Mouse (Mus musculus) limb, embryonic 12.5 days (tissue): Measurements from ENCODE around the gene S100a4. TPM values are rescaled to one million over a fixed set of nuclear protein-coding genes. Genes with fewer than 3 reads are reported as not detected.

Source experiments
- ATAC-seq: fragments of 200-750 bp; cut with Nextera tagmentation; 2 replicates; pipeline ENCODE4 v1.8.0; 2017; ENCODE audit warnings: low read depth, moderate TSS enrichment; ENCODE audit not compliant: insufficient number of reproducible peaks, insufficient read depth, low FRiP score, low TSS enrichment
- H3K27ac ChIP-seq: fragments of 300-500 bp; sonication (generic); 2 replicates; pipeline ENCODE4 v1.5.1; 2016; ENCODE audit warnings: mild to moderate bottlenecking, moderate library complexity
- H3K27me3 ChIP-seq: fragments of 300-500 bp; sonication (generic); 2 replicates; pipeline ENCODE4 v1.6.1; 2016; ENCODE audit warnings: mild to moderate bottlenecking, moderate library complexity
- H3K36me3 ChIP-seq: fragments of 300-500 bp; sonication (generic); 2 replicates; pipeline ENCODE4 v1.6.1; 2016; ENCODE audit warnings: mild to moderate bottlenecking, moderate library complexity
- H3K4me1 ChIP-seq: fragments of 300-500 bp; sonication (generic); replicated peaks from 2 replicates; pipeline ENCODE4 v1.6.1; 2016
- H3K4me2 ChIP-seq: fragments of 300-500 bp; sonication (generic); 2 replicates; pipeline ENCODE4 v1.6.1; 2016; ENCODE audit warnings: mild to moderate bottlenecking, moderate library complexity
- H3K4me3 ChIP-seq: fragments of 300-500 bp; sonication (generic); replicated peaks from 2 replicates; pipeline ENCODE4 v1.5.1; 2016; ENCODE audit warnings: mild to moderate bottlenecking
- H3K9ac ChIP-seq: fragments of 300-500 bp; sonication (generic); replicated peaks from 2 replicates; pipeline ENCODE4 v1.6.1; 2016; ENCODE audit warnings: mild to moderate bottlenecking, moderate library complexity
- H3K9me3 ChIP-seq: fragments of 300-500 bp; sonication (generic); 2 replicates; pipeline ENCODE4 v1.6.1; 2016; ENCODE audit warnings: mild to moderate bottlenecking, moderate library complexity
- WGBS: fragments of 180-500 bp; shearing (Covaris S2); methylation state at CpG from one replicate; pipeline ENCODE4 v1.1.7; 2016; 5-methylcytosine and 5-hydroxymethylcytosine counted together
- polyA plus RNA-seq: library from polyadenylated mRNA; unstranded; fragments of >200 nt; fragmentation: Nextera tagmentation; extraction: Ambion mirVana; gene quantifications from 2 replicates; pipeline ENCODE4 v1.2.1, GENCODE M21; 2016

Gene S100a4
- polyA plus RNA-seq = 3.5 and 4.7 TPM in 2 replicates

DNA sequence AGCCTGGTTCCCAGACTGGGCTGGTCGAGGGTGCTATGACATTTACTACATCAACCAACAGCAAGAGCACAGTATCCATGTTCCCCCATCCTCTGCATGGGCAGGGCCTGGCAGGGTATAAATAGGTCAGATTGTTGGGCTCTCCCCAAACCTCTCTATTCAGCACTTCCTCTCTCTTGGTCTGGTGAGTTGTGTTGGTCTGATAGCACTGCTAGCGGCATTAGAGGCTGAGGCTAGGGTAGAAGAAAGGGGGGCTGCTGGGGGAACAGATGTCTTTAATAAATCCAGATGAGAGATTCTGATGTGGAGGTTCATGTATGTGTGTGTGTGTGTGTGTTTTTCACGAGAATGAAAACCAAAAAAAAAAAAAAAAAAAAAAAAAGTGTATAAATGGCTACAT is at the start of gene S100a4:
TSS of gene S100a4 (plus strand) at position 149 of the 400 bp plus-strand sequence.
- WGBS = 15% methylated on average over 3 of the region's 3 CpGs
- Histone ChIP-seq H3K27ac (peak within 1 kb of the TSS; percentile 90), H3K4me2 (no peak within 1 kb of the TSS)

GRCm38 (mm10) chr3:90555954-90556353 is 47.6 kb upstream of the S100a4 start:
- WGBS = 69% methylated on average over 5 of the region's 5 CpGs
- no peaks in the 10 kb centered on the region for H3K4me1 ChIP-seq
- H3K27ac ChIP-seq = no peak overlapping the region

More for the DNA sequence above, at the start of gene S100a4:
- Histone ChIP-seq H3K4me3 (no peak within 1 kb of the TSS), H3K36me3 (no peaks in the 10 kb centered on the region), H3K4me1 (peaks cover 34% of the 10 kb centered on the region), H3K27me3 (no peaks in the 10 kb centered on the region), H3K9me3 (no peaks in the 10 kb centered on the region), H3K9ac (no peak within 1 kb of the TSS)
- ATAC-seq = no peak

DNA sequence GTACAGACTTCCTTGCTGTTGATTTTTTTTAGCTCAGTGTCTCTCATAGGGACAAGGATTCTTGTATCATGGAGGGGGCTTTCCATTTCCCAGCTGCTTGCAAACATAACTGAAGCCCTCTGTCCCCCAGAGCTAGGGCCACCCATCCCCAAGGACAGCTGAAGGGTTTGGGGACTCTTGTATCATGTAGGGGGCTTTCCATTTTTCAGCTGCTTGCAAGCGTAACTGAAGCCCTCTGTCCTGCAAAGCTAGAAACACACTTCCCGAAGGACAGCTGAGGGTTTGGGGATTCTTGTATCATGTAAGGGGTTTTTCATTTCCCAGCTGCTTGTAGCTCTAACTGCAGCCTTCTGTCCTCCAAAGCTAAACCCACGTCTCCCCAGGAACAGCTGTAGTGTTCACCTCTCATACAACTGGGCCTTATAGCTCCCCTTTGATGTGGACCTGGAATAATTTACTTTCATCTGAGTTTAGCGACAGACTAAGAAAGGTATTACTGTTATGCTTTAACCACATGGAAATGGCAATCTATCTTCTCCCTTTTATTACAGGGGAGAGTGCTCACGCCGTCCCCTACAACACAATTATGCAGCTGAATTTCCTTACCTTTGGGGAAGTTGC is 43.5 kb upstream of the S100a4 start, which contains the start of gene S100a3:
TSS of gene S100a3 (plus strand) at position 571 of the 621 bp plus-strand sequence.
- H3K27ac ChIP-seq = no peak within 1 kb of the TSS
- no peak within 1 kb of the TSS for H3K9ac ChIP-seq
- H3K27me3 ChIP-seq = no peaks in the 10 kb centered on the region
- H3K9me3 ChIP-seq = no peaks in the 10 kb centered on the region
- no peaks in the 10 kb centered on the region for H3K36me3 ChIP-seq
- H3K4me1 ChIP-seq = no peaks in the 10 kb centered on the region
- no peak for ATAC-seq
- 61% methylated on average over 6 of the region's 6 CpGs for WGBS
- no peak within 1 kb of the TSS for H3K4me2 ChIP-seq
- H3K4me3 ChIP-seq = no peak within 1 kb of the TSS

More at GRCm38 (mm10) chr3:90555954-90556353, 47.6 kb upstream of the S100a4 start:
- no peak for ATAC-seq
- Histone ChIP-seq H3K27me3 (no peaks in the 10 kb centered on the region), H3K36me3 (no peaks in the 10 kb centered on the region), H3K4me3 (no peak overlapping the region), H3K9me3 (no peaks in the 10 kb centered on the region), H3K9ac (no peak overlapping the region), H3K4me2 (no peak overlapping the region)

DNA sequence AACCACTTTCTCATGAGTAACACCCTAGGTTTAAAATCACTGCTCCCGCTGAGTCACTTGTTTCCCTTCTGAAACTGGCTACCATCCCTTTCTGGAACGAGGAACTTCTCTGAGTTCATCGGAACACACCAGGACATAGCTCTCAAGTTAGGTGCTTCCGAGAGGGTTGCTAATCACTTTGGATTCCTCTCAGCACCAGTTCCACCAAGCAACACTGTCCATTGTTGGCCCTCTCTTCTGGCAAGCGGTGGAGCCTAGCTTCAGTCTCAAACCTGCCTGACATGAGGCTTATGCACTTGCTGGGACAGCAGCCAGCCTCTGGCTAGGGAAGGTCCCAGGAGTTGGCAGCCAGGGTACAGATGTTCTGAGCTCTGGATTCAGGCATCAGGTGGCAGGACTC is 28.9 kb upstream of the S100a4 start:
- H3K36me3 ChIP-seq = no peaks in the 10 kb centered on the region
- H3K9me3 ChIP-seq = no peaks in the 10 kb centered on the region
- no peak overlapping the region for H3K4me2 ChIP-seq
- no peak overlapping the region for H3K4me3 ChIP-seq
- no peak for ATAC-seq
- no peak overlapping the region for H3K27ac ChIP-seq
- peaks cover 5% of the 10 kb centered on the region for H3K4me1 ChIP-seq
- WGBS = 83% methylated on average over 5 of the region's 5 CpGs
- H3K27me3 ChIP-seq = no peaks in the 10 kb centered on the region
- H3K9ac ChIP-seq = no peak overlapping the region

- no peak overlapping the region for H3K4me3 ChIP-seq
- H3K9ac ChIP-seq = no peak overlapping the region
- no peak overlapping the region for H3K27ac ChIP-seq
- ATAC-seq = no peak
- H3K9me3 ChIP-seq = no peaks in the 10 kb centered on the region
- no peaks in the 10 kb centered on the region for H3K27me3 ChIP-seq
- 88% methylated on average over 3 of the region's 3 CpGs for WGBS
- H3K4me2 ChIP-seq = no peak overlapping the region
- H3K4me1 ChIP-seq = peaks cover 6% of the 10 kb centered on the region
- no peaks in the 10 kb centered on the region for H3K36me3 ChIP-seq
These were observed 28.3 kb upstream of the S100a4 start for GRCm38 (mm10) chr3:90575320-90575719.

DNA sequence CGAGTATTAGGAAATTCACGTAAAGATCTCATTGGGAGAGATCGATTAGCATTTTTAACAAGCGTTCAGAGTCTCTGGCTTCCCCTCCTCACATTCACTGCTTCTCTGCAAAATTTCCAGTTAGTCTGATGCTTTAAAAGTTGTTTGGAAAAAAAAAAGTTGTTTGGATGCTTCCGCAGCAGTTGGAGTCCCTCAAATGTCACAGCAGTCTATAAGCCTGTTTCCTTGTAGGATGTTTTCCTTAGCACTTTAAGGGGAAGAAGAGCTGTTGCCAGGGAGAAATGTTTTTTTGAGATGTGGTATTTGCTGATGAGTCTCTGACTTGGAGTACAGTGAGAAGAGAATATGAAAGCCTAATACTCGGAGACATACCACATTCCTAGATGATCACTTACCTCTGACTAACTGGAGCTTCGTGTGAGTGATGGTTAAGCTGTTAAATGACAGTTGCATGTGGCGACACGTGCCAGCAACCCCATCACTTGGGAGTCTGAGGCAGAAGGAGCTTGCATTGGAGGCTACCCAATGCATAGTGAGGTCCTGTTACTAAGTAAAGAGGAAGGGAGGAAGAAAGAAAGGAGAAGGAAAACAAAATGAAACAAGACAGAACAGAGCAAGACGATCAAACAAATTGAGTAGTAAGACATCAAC is 27.1 kb upstream of the S100a4 start:
- H3K9ac ChIP-seq = no peak overlapping the region
- no peaks in the 10 kb centered on the region for H3K36me3 ChIP-seq
- no peak overlapping the region for H3K4me3 ChIP-seq
- WGBS = 73% methylated on average over 10 of the region's 10 CpGs
- no peak overlapping the region for H3K27ac ChIP-seq
- peaks cover 6% of the 10 kb centered on the region for H3K4me1 ChIP-seq
- H3K27me3 ChIP-seq = no peaks in the 10 kb centered on the region
- H3K9me3 ChIP-seq = no peaks in the 10 kb centered on the region
- H3K4me2 ChIP-seq = no peak overlapping the region
- no peak for ATAC-seq

DNA sequence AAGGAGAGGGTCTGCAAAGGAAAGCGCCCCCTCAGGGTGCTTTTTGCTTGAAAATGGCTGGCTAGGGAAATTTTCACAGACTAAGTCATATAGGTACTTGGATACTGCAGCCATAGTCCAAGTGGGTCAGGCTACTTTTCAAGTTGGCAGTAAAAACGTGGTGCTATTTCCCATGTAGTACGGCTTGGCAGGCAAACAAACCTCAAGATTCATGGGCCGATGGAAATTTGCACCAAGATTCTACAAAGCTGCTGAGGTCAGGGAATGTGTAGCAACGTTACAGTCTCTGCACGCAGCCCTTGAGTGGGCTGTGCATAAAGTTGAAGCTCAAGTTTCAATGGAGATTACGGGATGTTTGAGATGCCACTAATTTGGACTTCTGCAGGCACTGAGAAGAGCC is 24.1 kb upstream of the S100a4 start:
- ATAC-seq = no peak
- H3K4me2 ChIP-seq = no peak overlapping the region
- H3K4me3 ChIP-seq = no peak overlapping the region
- no peak overlapping the region for H3K27ac ChIP-seq
- H3K9ac ChIP-seq = no peak overlapping the region
- peaks cover 6% of the 10 kb centered on the region for H3K4me1 ChIP-seq
- no peaks in the 10 kb centered on the region for H3K36me3 ChIP-seq
- no peaks in the 10 kb centered on the region for H3K9me3 ChIP-seq
- 62% methylated on average over 7 of the region's 7 CpGs for WGBS
- no peaks in the 10 kb centered on the region for H3K27me3 ChIP-seq

DNA sequence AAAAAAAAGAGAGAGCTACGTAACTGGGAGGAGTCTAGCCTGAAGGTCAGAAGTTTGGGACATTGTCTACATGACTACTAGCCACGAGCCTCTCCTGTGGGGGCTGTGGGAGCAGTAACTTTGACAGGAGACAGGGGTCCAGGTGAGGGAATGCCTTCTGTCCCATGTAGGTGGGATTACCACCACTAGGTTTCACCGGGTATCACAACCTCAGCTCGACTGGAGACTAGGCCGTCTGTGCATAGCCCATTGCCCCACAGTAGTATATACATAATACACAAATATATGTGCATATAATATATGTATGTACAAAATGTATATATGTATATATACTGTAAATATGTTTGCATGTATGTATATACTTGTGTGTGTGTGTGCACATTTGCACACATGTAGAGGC is 22.4 kb upstream of the S100a4 start:
- WGBS = 94% methylated on average over 5 of the region's 5 CpGs
- Histone ChIP-seq H3K4me1 (peaks cover 10% of the 10 kb centered on the region), H3K9me3 (no peaks in the 10 kb centered on the region), H3K9ac (no peak overlapping the region), H3K27ac (no peak overlapping the region), H3K27me3 (no peaks in the 10 kb centered on the region), H3K4me2 (no peak overlapping the region), H3K36me3 (no peaks in the 10 kb centered on the region), H3K4me3 (no peak overlapping the region)
- ATAC-seq = no peak

- no peaks in the 10 kb centered on the region for H3K27me3 ChIP-seq
- no peak for ATAC-seq
- H3K9ac ChIP-seq = no peak overlapping the region
- H3K4me1 ChIP-seq = peaks cover 10% of the 10 kb centered on the region
- H3K9me3 ChIP-seq = no peaks in the 10 kb centered on the region
- H3K36me3 ChIP-seq = no peaks in the 10 kb centered on the region
- H3K4me3 ChIP-seq = no peak overlapping the region
- WGBS = 100% methylated on average over 1 of the region's 1 CpGs
- no peak overlapping the region for H3K4me2 ChIP-seq
- no peak overlapping the region for H3K27ac ChIP-seq
These were observed 21.4 kb upstream of the S100a4 start for GRCm38 (mm10) chr3:90582156-90582555.

DNA sequence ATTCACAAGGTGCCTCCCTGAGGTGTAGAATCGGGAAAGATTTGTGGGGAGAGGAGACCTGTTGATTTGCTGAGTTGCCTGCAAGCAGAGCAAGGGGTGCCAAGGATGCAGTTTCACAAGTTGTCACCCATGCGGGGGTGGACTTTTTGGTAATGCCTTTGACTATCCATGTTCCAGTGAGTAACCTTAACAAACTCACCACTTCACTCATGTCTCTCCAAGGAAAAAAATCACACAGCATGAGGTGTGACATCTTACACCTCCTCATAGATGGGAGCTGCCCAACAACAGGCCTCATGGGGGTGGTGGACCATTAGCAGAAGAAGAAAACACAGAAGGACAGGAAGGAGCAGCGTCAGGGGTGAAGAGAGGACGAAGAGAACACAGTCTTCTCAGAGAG is 21.0 kb upstream of the S100a4 start:
- H3K36me3 ChIP-seq = no peaks in the 10 kb centered on the region
- H3K9ac ChIP-seq = no peak overlapping the region
- no peaks in the 10 kb centered on the region for H3K27me3 ChIP-seq
- 80% methylated on average over 4 of the region's 4 CpGs for WGBS
- peaks cover 10% of the 10 kb centered on the region for H3K4me1 ChIP-seq
- H3K4me3 ChIP-seq = no peak overlapping the region
- H3K9me3 ChIP-seq = no peaks in the 10 kb centered on the region
- no peak for ATAC-seq
- H3K4me2 ChIP-seq = no peak overlapping the region
- no peak overlapping the region for H3K27ac ChIP-seq

GRCm38 (mm10) chr3:90583893-90584292 is 19.7 kb upstream of the S100a4 start:
- Histone ChIP-seq H3K9me3 (no peaks in the 10 kb centered on the region), H3K36me3 (no peaks in the 10 kb centered on the region), H3K27me3 (no peaks in the 10 kb centered on the region), H3K4me3 (no peak overlapping the region), H3K4me2 (no peak overlapping the region), H3K4me1 (peaks cover 10% of the 10 kb centered on the region), H3K27ac (no peak overlapping the region), H3K9ac (no peak overlapping the region)
- WGBS = 43% methylated on average over 3 of the region's 3 CpGs
- ATAC-seq = no peak

GRCm38 (mm10) chr3:90585595-90585994 is 18.0 kb upstream of the S100a4 start:
- no peaks in the 10 kb centered on the region for H3K27me3 ChIP-seq
- H3K4me3 ChIP-seq = no peak overlapping the region
- ATAC-seq = peak; percentile 27
- H3K4me1 ChIP-seq = peaks cover 4% of the 10 kb centered on the region
- WGBS = 28% methylated on average over 5 of the region's 5 CpGs
- no peaks in the 10 kb centered on the region for H3K9me3 ChIP-seq
- no peak overlapping the region for H3K9ac ChIP-seq
- H3K4me2 ChIP-seq = no peak overlapping the region
- H3K27ac ChIP-seq = no peak overlapping the region
- no peaks in the 10 kb centered on the region for H3K36me3 ChIP-seq
